In the genomic region with DNA sequence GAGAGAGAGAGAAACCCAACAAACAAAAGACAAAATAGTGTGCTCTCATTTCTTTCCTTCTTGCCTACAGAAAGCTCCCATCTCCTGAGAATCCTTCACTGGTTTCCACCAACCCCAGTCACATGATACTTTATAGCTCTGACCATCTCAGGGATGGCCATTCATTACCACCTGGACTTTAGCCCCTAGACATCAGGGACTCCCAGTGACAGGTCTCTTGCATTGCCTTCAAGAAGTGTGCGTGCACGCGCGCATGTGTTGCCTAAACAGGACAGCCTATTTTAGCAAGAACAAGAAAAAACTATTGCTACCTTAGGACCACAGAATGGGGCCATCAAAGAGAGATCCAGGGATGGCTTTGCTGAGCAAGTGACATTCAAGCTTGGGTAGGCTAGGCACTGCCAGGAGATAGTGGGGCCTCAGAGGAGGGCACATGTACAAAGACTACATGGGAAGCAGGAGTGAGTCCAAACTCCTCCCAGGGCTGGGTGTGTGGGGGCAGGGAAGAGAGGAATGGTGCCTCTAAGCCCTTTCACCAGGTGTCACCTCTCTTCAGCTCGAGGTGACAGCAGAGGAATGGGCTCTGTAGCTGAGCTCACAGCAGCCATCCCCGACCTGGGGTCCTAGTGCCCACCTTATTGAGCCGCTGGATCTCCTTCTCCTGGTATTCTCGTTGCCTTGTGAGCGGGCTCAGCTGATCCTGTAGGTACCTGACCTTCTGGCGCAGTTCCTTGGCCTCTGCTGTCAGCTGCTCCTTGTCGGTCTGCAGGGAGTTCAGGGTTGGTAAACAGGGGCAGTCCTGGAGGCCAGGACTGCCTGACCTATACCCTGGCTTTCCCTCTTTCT, we compare ENCODE assay signal across 10 mouse cellular contexts. TPM values are rescaled to one million over a fixed set of nuclear protein-coding genes. Genes with fewer than 3 reads are reported as not detected.
A peak's percentile ranks its signal among the peaks of the same experiment; 100 is the strongest.
DNase-seq lines count a peak whose midpoint lies in the region; ATAC-seq and TF ChIP-seq lines count a peak whose summit lies in the region.
"Had no signal": no experiment of that assay in that cellular context is flagged by ENCODE, and none has a peak within 500 bp of the region (broad histone marks: within the 10 kb centered on the region; RNA-seq: fewer than 3 reads in every experiment).

No protein-coding gene starts in this region.

- no peak for DNase-seq in heart, postnatal 36 days
- no peak for DNase-seq in intestine, embryonic 14.5 days (ENCODE audit: low spot score)
- no peak for DNase-seq in urinary bladder, postnatal 36 days (ENCODE audit: low spot score in 2 of 2)
- no peak for DNase-seq in testis, postnatal 14 days (ENCODE audit: low spot score)
- DNase-seq: layer of hippocampus, postnatal 36 days; thymus, postnatal 25 days had no signal

- peaks cover 16% of the 10 kb centered on the region for H3K4me1 ChIP-seq in heart, embryonic 12.5 days (replicated peaks)
- H3K4me1 ChIP-seq in bone marrow macrophage, adult 2 months (ENCODE audit: control insufficient read depth, insufficient read depth, low read length), result peaks cover 16% of the 10 kb centered on the region
- H3K4me1 ChIP-seq in intestine, embryonic 14.5 days (replicated peaks; ENCODE audit: control insufficient read depth, insufficient read depth, low read length), result peaks cover 12% of the 10 kb centered on the region; the same call in 1 of the 2 replicates
- H3K4me1 ChIP-seq: hindbrain, embryonic 15.5 days had no signal

- no peak overlapping the region for H3K4me3 ChIP-seq in heart, embryonic 12.5 days
- no peak overlapping the region for H3K4me3 ChIP-seq in bone marrow macrophage, adult 2 months (ENCODE audit: insufficient read depth, low read length)
- H3K4me3 ChIP-seq in intestine, embryonic 14.5 days (ENCODE audit: low read depth, low read length), result no peak overlapping the region
- H3K4me3 ChIP-seq: hindbrain, embryonic 15.5 days had no signal

- H3K9ac ChIP-seq in heart, embryonic 12.5 days, result 0 out of 2 replicates have a peak overlapping the region, but pooled peaks have one; percentile 53
- 0 out of 2 replicates have a peak overlapping the region, but pooled peaks have one; percentile 3 for H3K9ac ChIP-seq in intestine, embryonic 14.5 days (ENCODE audit: low read length)
- H3K9ac ChIP-seq: hindbrain, embryonic 15.5 days had no signal

- no peak for TF ChIP-seq POLR2A in bone marrow macrophage, adult 2 months (IDR thresholded peaks at IDR 0.05; ENCODE audit: borderline replicate concordance, low read depth, low read length)

- peaks cover 81% of the 10 kb centered on the region for H3K36me3 ChIP-seq in heart, embryonic 12.5 days
- peaks cover 77% of the 10 kb centered on the region for H3K36me3 ChIP-seq in intestine, embryonic 14.5 days (ENCODE audit: control insufficient read depth, insufficient read depth, low read length)

- H3K27me3 ChIP-seq in heart, embryonic 12.5 days (replicated peaks), result no peaks in the 10 kb centered on the region
- no peaks in the 10 kb centered on the region for H3K27me3 ChIP-seq in intestine, embryonic 14.5 days (replicated peaks; ENCODE audit: control insufficient read depth, insufficient read depth, low read length)
- H3K27me3 ChIP-seq: hindbrain, embryonic 15.5 days had no signal

- WGBS in heart, embryonic 12.5 days, result 55% methylated on average over 11 of the region's 11 CpGs
- WGBS in intestine, embryonic 14.5 days, result 64% methylated on average over 11 of the region's 11 CpGs

- peak overlapping the region; percentile 77 for H3K27ac ChIP-seq in heart, embryonic 12.5 days (ENCODE audit: poor library complexity, severe bottlenecking)
- peak overlapping the region; percentile 75 for H3K27ac ChIP-seq in bone marrow macrophage, adult 2 months (ENCODE audit: insufficient read depth, low read depth, low read length)
- 0 out of 2 replicates have a peak overlapping the region, but pooled peaks have one; percentile 19 for H3K27ac ChIP-seq in intestine, embryonic 14.5 days (ENCODE audit: low read depth)
- H3K27ac ChIP-seq: hindbrain, embryonic 15.5 days had no signal

- TF ChIP-seq CTCF in bone marrow macrophage, adult 2 months (IDR thresholded peaks at IDR 0.05; ENCODE audit: low read depth, low read length), result no peak

- intact Hi-C loops in heart, postnatal 36 days (cut with DNase I), result no loop called here

- ATAC-seq in heart, embryonic 12.5 days (ENCODE audit: insufficient number of reproducible peaks, low FRiP score), result peak; percentile 43; the same call in 1 of the 2 replicates
- peak; percentile 67; the same call in 1 of the 2 replicates for ATAC-seq in intestine, embryonic 14.5 days (replicated peaks; ENCODE audit: low FRiP score, low TSS enrichment, low read depth)
- 0 out of 2 replicates have a peak, but pooled peaks have one; percentile 9 for ATAC-seq in megakaryocyte, adult 5-6 weeks (ENCODE audit: poor library complexity, severe bottlenecking)

- H3K9me3 ChIP-seq in heart, embryonic 12.5 days (replicated peaks), result no peaks in the 10 kb centered on the region
- H3K9me3 ChIP-seq in intestine, embryonic 14.5 days (ENCODE audit: control insufficient read depth, low read length), result no peaks in the 10 kb centered on the region
- H3K9me3 ChIP-seq: hindbrain, embryonic 15.5 days had no signal

- no peak overlapping the region for H3K4me2 ChIP-seq in heart, embryonic 12.5 days
- H3K4me2 ChIP-seq in intestine, embryonic 14.5 days (ENCODE audit: low read length), result no peak overlapping the region
- H3K4me2 ChIP-seq: hindbrain, embryonic 15.5 days had no signal

RNA-seq across cellular contexts. Expression of gene Gpx3, which starts 18.1 kb away (rescaled TPM):
- 1,404 and 1,433 TPM in 2 replicates for polyA plus RNA-seq in heart, embryonic 12.5 days (2016; fragmentation: Nextera tagmentation; extraction: Ambion mirVana)
- total RNA-seq in heart, postnatal 36 days (2021), result 100 to 1,000 TPM; 189 to 218 TPM
- 10.8 and 13.8 TPM in 2 replicates for polyA plus RNA-seq in bone marrow macrophage, adult 2 months (2012; ENCODE audit: insufficient read depth, insufficient read length, missing spikeins)
- polyA plus RNA-seq in intestine, embryonic 14.5 days (2014; fragmentation: Nextera tagmentation; extraction: Ambion mirVana), result 263 and 321 TPM in 2 replicates
- total RNA-seq in megakaryocyte, adult 5-6 weeks (2015), result 52.7 and 58.3 TPM in 2 replicates
- total RNA-seq in megakaryocyte, adult 5-6 weeks (2017), result 1.8 and 6.0 TPM in 2 replicates

RNA-seq across cellular contexts. Expression of gene Tnip1, which starts 42.4 kb away (rescaled TPM):
- polyA plus RNA-seq in heart, embryonic 12.5 days (2016; fragmentation: Nextera tagmentation; extraction: Ambion mirVana), result 23.1 and 23.6 TPM in 2 replicates
- 10 to 100 TPM; 29.2 to 29.4 TPM for total RNA-seq in heart, postnatal 36 days (2021)
- polyA plus RNA-seq in bone marrow macrophage, adult 2 months (2012; ENCODE audit: insufficient read depth, insufficient read length, missing spikeins), result 70.3 and 72.2 TPM in 2 replicates
- polyA plus RNA-seq in intestine, embryonic 14.5 days (2014; fragmentation: Nextera tagmentation; extraction: Ambion mirVana), result 20.5 and 20.9 TPM in 2 replicates
- total RNA-seq in megakaryocyte, adult 5-6 weeks (2015), result 28.3 and 32.6 TPM in 2 replicates
- 26.7 and 47.2 TPM in 2 replicates for total RNA-seq in megakaryocyte, adult 5-6 weeks (2017)

RNA-seq across cellular contexts. Expression of gene Hint1, which starts 54.2 kb away (rescaled TPM):
- polyA plus RNA-seq in heart, embryonic 12.5 days (2016; fragmentation: Nextera tagmentation; extraction: Ambion mirVana), result 743 and 765 TPM in 2 replicates
- 100 to 1,000 TPM; 292 to 340 TPM for total RNA-seq in heart, postnatal 36 days (2021)
- polyA plus RNA-seq in bone marrow macrophage, adult 2 months (2012; ENCODE audit: insufficient read depth, insufficient read length, missing spikeins), result 324 and 359 TPM in 2 replicates
- 740 and 774 TPM in 2 replicates for polyA plus RNA-seq in intestine, embryonic 14.5 days (2014; fragmentation: Nextera tagmentation; extraction: Ambion mirVana)
- 370 and 459 TPM in 2 replicates for total RNA-seq in megakaryocyte, adult 5-6 weeks (2015)
- total RNA-seq in megakaryocyte, adult 5-6 weeks (2017), result 411 and 450 TPM in 2 replicates

RNA-seq across cellular contexts. Expression of gene Lyrm7, which starts 59.6 kb away (rescaled TPM):
- 14.5 and 20.1 TPM in 2 replicates for polyA plus RNA-seq in heart, embryonic 12.5 days (2016; fragmentation: Nextera tagmentation; extraction: Ambion mirVana)
- 10 to 100 TPM; 37.9 to 39.0 TPM for total RNA-seq in heart, postnatal 36 days (2021)
- 0.67 and 1.7 TPM in 2 replicates for polyA plus RNA-seq in bone marrow macrophage, adult 2 months (2012; ENCODE audit: insufficient read depth, insufficient read length, missing spikeins)
- polyA plus RNA-seq in intestine, embryonic 14.5 days (2014; fragmentation: Nextera tagmentation; extraction: Ambion mirVana), result 8.0 and 12.4 TPM in 2 replicates
- total RNA-seq in megakaryocyte, adult 5-6 weeks (2015), result 0.85 and 6.1 TPM in 2 replicates
- 5.3 and 14.8 TPM in 2 replicates for total RNA-seq in megakaryocyte, adult 5-6 weeks (2017)

Comparison
In these comparisons a context has a peak if more than half of its experiments do, and no peak if none do; other contexts are left out.
1. ATAC-seq: peak in every context shown above with its lines; median percentile 67 in intestine, embryonic 14.5 days; 43 in heart, embryonic 12.5 days; 9 in megakaryocyte, adult 5-6 weeks.
2. H3K27ac ChIP-seq: peak in every context shown above with its lines; median percentile 77 in heart, embryonic 12.5 days; 75 in bone marrow macrophage, adult 2 months; 19 in intestine, embryonic 14.5 days.
3. RNA of gene Gpx3, which starts 18.1 kb away (polyA plus RNA-seq): 1,404 to 1,433 TPM in heart, embryonic 12.5 days and 263 to 321 TPM in intestine, embryonic 14.5 days; 10.8 to 13.8 TPM in bone marrow macrophage, adult 2 months; every median in the first group is over 10 times any median in the second.